Mouse (Mus musculus) heart, postnatal 0 days (tissue): ENCODE measurements around the gene C1qtnf7.

ENCODE experiments used
- CTCF ChIP-seq: IDR thresholded peaks from 2 replicates; pipeline ENCODE4 v1.5.1; 2016; ENCODE audit warnings: antibody characterized with exemption, control low read depth, low read depth
- EP300 ChIP-seq: IDR thresholded peaks from 2 replicates; pipeline ENCODE4 v1.6.1; 2016; ENCODE audit warnings: antibody characterized with exemption, low read depth

DNA sequence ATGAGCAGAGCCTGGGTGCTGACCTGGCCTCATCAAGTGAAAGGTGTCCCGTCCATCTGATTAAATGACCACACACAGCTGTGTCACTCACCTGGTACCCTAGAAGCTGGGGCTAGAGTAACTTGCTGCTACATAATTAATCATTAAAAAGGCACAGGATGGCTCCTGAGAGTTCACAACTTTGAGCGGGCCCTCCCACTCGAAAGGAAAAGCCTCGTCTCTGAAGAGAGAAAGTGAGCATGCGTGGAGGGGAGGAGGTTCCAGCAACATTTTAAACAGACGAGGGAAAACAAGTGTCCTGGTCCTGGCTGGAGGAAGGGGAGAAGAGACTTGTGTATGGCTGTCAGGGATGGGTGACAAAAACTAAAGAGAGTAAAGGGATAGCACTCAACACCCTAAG is 148.2 kb downstream of the C1qtnf7 start:
- no peak for TF ChIP-seq CTCF
- no peak for TF ChIP-seq EP300
